Mouse (Mus musculus) heart, postnatal 14 days (tissue): ENCODE measurements around the gene Chst2. TPM values are rescaled to one million over a fixed set of nuclear protein-coding genes. Genes with fewer than 3 reads are reported as not detected.

Source experiments
- DNase-seq, 2 experiments: peaks; one replicate each; pipeline ENCODE4 v3.0.0; 2021 to 2022
- intact Hi-C: fragments of 180-260 bp; cut with DNase I; formaldehyde crosslinking; loops from one replicate; pipeline ENCODE4 v1.15.1; 2025
- total RNA-seq, 2 experiments: library from RNA; stranded (reverse); gene quantifications; 2 replicates each; pipeline ENCODE4 v1.2.3; 2021

Gene Chst2
- total RNA-seq, 2 experiments from 2014 or later, result 2.2 to 2.3 TPM

DNA sequence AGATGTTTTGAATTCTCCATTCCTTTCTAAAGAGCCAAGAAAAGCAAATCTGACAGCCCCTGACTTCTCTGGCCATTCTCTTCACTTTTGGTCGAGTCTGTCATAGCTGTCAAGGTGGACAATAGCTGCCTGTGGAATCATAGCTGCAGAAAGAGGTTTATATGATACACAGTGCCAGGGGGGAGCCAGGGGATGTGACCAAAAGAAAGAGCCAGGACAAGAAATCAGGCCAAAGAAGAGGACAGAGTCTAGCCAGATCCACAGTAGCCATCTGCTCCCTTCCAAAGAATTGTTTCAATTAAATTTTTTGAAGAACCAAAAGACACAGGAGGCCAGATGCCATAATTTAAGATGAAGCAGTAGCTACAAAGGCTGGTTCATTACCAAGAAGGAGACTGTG, 30.6 kb downstream of the Chst2 start:
- intact Hi-C loops, result no loop called here
- DNase-seq, result no peak

DNA sequence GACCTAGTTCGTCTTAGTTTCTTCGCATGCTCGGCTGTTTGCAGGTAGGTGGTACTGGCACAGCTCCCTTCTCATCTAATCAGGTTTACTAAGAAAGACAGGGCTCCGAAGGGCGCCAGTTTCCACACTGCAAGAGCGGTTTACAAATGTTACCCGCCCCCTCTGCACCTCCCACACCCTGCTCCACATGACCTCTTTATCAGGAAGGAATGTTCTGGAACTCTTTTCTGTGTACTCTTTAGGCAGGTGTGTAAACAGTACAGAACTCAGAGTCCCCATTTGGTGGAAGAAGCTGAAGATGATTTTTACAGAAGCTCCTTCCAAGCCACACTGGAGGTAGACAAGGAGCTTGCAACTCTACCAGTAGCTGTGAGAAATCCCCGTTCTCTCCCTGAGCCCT, 31.2 kb downstream of the Chst2 start:
- intact Hi-C loops, result no loop called here
- DNase-seq, result no peak

DNA sequence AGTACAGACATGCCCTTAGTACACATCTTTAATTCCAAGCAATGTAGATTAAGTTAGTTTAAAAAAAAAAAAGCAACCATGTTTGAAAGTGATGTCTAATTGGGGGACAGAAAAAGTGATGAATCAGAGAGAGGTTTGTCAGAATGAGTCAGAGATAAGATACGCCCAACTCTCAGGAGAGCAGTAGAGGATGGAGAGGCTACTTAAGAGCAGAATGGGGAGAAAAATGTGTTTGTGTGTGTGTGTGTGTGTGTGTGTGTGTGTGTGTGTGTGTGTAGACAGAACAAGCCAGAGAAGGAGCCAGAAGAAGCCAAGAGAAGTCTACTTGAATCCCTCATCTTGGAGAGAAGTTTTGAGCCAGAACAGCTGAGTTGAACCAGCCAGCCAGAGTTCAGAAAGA, 32.8 kb downstream of the Chst2 start:
- intact Hi-C loops, result no loop called here
- no peak for DNase-seq

DNA sequence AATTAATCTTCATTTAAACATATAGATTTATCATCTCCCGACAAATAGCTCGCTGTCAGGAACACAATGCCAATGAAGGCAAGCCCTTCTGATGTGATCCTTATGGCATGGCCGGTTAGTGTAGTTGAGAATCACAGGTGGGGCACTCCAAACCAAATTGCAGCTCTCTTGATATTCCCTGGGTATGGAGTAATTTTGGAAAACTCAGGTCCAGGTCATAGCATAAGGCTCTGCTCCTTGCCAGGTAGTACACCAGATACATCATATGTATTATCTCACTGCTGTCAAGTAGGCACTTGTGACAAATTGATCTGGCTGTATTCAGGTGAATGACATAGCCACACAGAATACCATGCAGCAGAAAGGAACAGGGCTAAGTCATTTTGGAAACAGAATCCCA, 40.6 kb downstream of the Chst2 start:
- no peak for DNase-seq
- intact Hi-C loops, result no loop called here

DNA sequence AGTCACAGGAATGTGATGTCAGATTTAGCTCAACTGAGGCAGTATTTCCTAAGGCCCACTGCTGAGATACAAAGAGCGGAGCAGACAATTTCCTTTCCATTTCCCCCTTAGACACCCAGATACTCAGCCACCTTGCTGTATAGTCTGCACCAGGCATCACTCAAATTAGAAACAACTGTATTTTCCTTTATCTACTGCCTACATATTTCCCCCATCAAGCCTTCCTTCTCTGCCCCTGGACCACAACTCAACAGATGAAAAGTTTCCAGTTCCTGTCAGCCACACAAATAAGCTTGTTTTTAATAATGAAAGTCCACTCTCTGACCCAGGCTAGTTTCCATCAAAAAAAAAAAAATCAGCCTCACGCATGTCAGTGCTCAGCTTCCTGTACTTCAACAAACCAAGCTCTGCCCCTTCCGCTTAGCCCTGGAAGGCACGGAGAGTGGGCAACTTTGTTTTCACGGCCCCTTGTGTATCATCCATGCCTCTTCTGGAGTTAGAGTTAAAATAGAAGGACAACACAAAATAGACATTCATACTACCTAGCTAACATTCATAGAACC, 52.6 kb downstream of the Chst2 start:
- intact Hi-C loops, result no loop called here
- no peak for DNase-seq

DNA sequence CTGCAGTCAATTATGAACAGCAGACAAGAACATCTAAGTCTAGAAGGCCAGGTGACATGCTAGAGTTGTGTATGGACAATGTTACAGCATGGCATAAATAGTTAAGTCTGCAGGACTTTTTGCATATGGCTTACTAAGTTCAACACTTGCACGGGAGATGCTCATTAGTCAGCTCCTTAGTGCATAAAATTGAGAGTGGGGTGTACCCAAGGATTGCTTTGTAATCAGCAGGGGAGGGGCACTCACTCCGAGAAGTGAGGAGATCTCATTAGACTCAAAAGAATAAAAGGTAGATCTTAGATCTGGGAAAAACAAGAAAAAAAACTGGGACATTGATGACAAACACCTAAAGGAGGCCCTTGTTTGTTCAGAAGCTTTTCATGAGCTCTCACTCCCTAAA, 54.6 kb downstream of the Chst2 start:
- no peak for DNase-seq
- intact Hi-C loops, result no loop called here

DNA sequence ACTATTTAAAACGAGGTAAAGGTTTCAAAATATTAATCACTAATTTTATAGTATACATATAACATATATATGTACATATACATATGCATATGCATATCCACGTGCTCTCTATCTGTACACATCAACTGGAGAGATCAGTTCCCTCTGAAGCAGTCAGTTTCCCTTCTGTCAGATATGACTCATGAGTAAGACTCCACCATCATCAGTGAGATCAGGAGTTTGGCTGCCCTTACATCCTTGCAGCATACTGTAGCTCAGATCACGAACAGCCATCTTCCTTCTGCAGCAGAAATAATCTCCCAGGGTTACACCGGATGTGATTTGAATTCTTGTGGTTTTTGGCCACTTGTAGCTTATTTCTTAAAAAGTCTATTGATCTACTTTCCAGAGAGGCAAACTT, 56.0 kb downstream of the Chst2 start:
- intact Hi-C loops, result no loop called here
- DNase-seq, result no peak

Other genes with a start within 250 kb of the Chst2 start
- gene U2surp, start 105.3 kb upstream of the Chst2 start, total RNA-seq, result 10 to 100 TPM; 34.2 to 39.0 TPM
- 10 to 100 TPM; 48.8 to 50.6 TPM for gene Paqr9, start 152.9 kb upstream of the Chst2 start, total RNA-seq
- 10 to 100 TPM; 24.3 to 25.1 TPM for gene Pcolce2, start 230.9 kb upstream of the Chst2 start, total RNA-seq